Comparison of ENCODE assay signal across 10 mouse cellular contexts in the genomic region with DNA sequence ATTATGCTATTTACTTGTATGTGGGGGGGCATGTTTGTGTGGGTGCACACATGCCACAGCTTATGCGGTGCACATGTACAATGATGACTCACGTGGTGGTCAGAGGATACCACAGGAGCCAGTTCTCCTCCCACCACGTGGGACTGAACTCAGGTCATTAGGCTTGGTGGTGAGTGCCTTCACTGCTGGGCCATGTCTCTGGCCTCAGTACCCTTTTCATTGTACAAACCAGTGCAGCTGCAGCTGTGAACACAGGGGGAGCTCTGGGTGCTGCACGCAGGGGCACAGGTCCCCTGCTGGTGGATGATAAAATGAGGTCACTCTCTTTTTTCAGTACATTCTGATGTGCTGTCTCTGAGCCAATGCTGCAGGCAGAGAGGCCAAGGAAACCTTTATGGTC. TPM values are rescaled to one million over a fixed set of nuclear protein-coding genes. Genes with fewer than 3 reads are reported as not detected.
DNase-seq lines count a peak whose midpoint lies in the region; ATAC-seq lines count a peak whose summit lies in the region.
"Had no signal": no experiment of that assay in that cellular context is flagged by ENCODE, and none has a peak within 500 bp of the region (broad histone marks: within the 10 kb centered on the region; RNA-seq: fewer than 3 reads in every experiment).

No protein-coding gene starts in this region.

- DNase-seq in hindbrain, embryonic 11.5 days (ENCODE audit: low spot score), result peak; percentile 26
- no peak for DNase-seq in hindbrain, embryonic 14.5 days (ENCODE audit: low spot score)
- peak; percentile 36 for DNase-seq in embryo, embryonic 11 days
- peak; percentile 66 for DNase-seq in naive thymus-derived CD4-positive, alpha-beta T cell, adult 2 months (ENCODE audit: low read depth)
- no peak for DNase-seq in urinary bladder, postnatal 25 days (ENCODE audit: low spot score)
- no peak for DNase-seq in urinary bladder, postnatal 36 days (ENCODE audit: low spot score in 2 of 2)
- DNase-seq in cerebellum, adult 9-10 months, result no peak

- ATAC-seq in hindbrain, embryonic 11.5 days (ENCODE audit: low FRiP score), result no peak
- ATAC-seq in hindbrain, embryonic 14.5 days (ENCODE audit: low FRiP score), result no peak
- peak; percentile 53 for ATAC-seq in CD4-positive, CD25-positive, alpha-beta regulatory T cell, adult 4 months
- ATAC-seq: midbrain, embryonic 13.5 days had no signal

- H3K9me3 ChIP-seq in hindbrain, embryonic 11.5 days (ENCODE audit: control insufficient read depth, low read length), result no peaks in the 10 kb centered on the region
- H3K9me3 ChIP-seq in hindbrain, embryonic 14.5 days (ENCODE audit: control insufficient read depth, low read length), result no peaks in the 10 kb centered on the region
- H3K9me3 ChIP-seq: hindbrain, embryonic 15.5 days; midbrain, embryonic 13.5 days had no signal

- no peaks in the 10 kb centered on the region for H3K36me3 ChIP-seq in hindbrain, embryonic 11.5 days (ENCODE audit: control insufficient read depth, insufficient read depth, low read length)
- no peaks in the 10 kb centered on the region for H3K36me3 ChIP-seq in hindbrain, embryonic 14.5 days (replicated peaks; ENCODE audit: control insufficient read depth, insufficient read depth)
- H3K36me3 ChIP-seq: hindbrain, embryonic 15.5 days; midbrain, embryonic 13.5 days had no signal

- no peaks in the 10 kb centered on the region for H3K27me3 ChIP-seq in hindbrain, embryonic 11.5 days (ENCODE audit: control insufficient read depth, insufficient read depth, low read length)
- no peaks in the 10 kb centered on the region for H3K27me3 ChIP-seq in hindbrain, embryonic 14.5 days (ENCODE audit: control insufficient read depth, insufficient read depth, low read length)
- H3K27me3 ChIP-seq: hindbrain, embryonic 15.5 days; midbrain, embryonic 13.5 days had no signal

- no peaks in the 10 kb centered on the region for H3K4me1 ChIP-seq in hindbrain, embryonic 11.5 days (replicated peaks; ENCODE audit: control insufficient read depth, insufficient read depth, low read length)
- H3K4me1 ChIP-seq in hindbrain, embryonic 14.5 days (replicated peaks; ENCODE audit: control insufficient read depth, insufficient read depth, low read length), result 0 out of 2 replicates have a peak, but pooled peaks cover 10% of the 10 kb centered on the region

- WGBS in hindbrain, embryonic 11.5 days, result 58% methylated on average over 4 of the region's 4 CpGs
- WGBS in hindbrain, embryonic 14.5 days, result 59% methylated on average over 4 of the region's 4 CpGs

- no peak overlapping the region for H3K4me3 ChIP-seq in hindbrain, embryonic 11.5 days (ENCODE audit: low read depth, low read length)
- no peak overlapping the region for H3K4me3 ChIP-seq in hindbrain, embryonic 14.5 days (replicated peaks; ENCODE audit: low read length)
- H3K4me3 ChIP-seq: hindbrain, embryonic 15.5 days; midbrain, embryonic 13.5 days had no signal

- H3K27ac ChIP-seq in hindbrain, embryonic 11.5 days (ENCODE audit: low read depth, low read length), result no peak overlapping the region
- no peak overlapping the region for H3K27ac ChIP-seq in hindbrain, embryonic 14.5 days
- H3K27ac ChIP-seq: hindbrain, embryonic 15.5 days; midbrain, embryonic 13.5 days had no signal

- no peak overlapping the region for H3K4me2 ChIP-seq in hindbrain, embryonic 11.5 days (replicated peaks; ENCODE audit: low read depth, low read length)
- no peak overlapping the region for H3K4me2 ChIP-seq in hindbrain, embryonic 14.5 days (replicated peaks)
- H3K4me2 ChIP-seq: hindbrain, embryonic 15.5 days; midbrain, embryonic 13.5 days had no signal

- no peak overlapping the region for H3K9ac ChIP-seq in hindbrain, embryonic 11.5 days (ENCODE audit: low read depth, low read length)
- H3K9ac ChIP-seq in hindbrain, embryonic 14.5 days, result no peak overlapping the region
- H3K9ac ChIP-seq: hindbrain, embryonic 15.5 days; midbrain, embryonic 13.5 days had no signal

RNA-seq across cellular contexts. Expression of gene Bfsp2, which starts 46.1 kb away (rescaled TPM):
- 0.54 and 2.1 TPM in 2 replicates for polyA plus RNA-seq in hindbrain, embryonic 11.5 days (2014; fragmentation: Nextera tagmentation; extraction: Ambion mirVana)
- polyA plus RNA-seq in hindbrain, embryonic 14.5 days (2014; fragmentation: Nextera tagmentation; extraction: Ambion mirVana), result 3.5 and 4.1 TPM in 2 replicates
- 1 to 10 TPM in 1 of 2 experiments, under 1 TPM in 1; 0.54 to 4.1 TPM for polyA plus RNA-seq in CD4-positive, CD25-positive, alpha-beta regulatory T cell, adult 4 months (2017; shearing (Covaris generic))

Comparison
In these comparisons a context has a peak if more than half of its experiments do, and no peak if none do; other contexts are left out.
1. DNase-seq: peak in hindbrain, embryonic 11.5 days (single experiment), embryo, embryonic 11 days (single experiment) and naive thymus-derived CD4-positive, alpha-beta T cell, adult 2 months (single experiment); none in hindbrain, embryonic 14.5 days (single experiment), urinary bladder, postnatal 25 days (single experiment), urinary bladder, postnatal 36 days (0 of 2) and cerebellum, adult 9-10 months (single experiment).